17 mouse cellular contexts compared by ENCODE assay signal in genomic region chr10:117018281-117018840, GRCm38 (mm10). TPM values are rescaled to one million over a fixed set of nuclear protein-coding genes. Genes with fewer than 3 reads are reported as not detected.
A peak's percentile ranks its signal among the peaks of the same experiment; 100 is the strongest.
DNase-seq lines count a peak whose midpoint lies in the region; ATAC-seq lines count a peak whose summit lies in the region.
"Had no signal": no experiment of that assay in that cellular context is flagged by ENCODE, and none has a peak within 500 bp of the region (broad histone marks: within the 10 kb centered on the region; RNA-seq: fewer than 3 reads in every experiment).

No protein-coding gene starts in this region.

- H3K36me3 ChIP-seq in limb, embryonic 12.5 days: no peaks in the 10 kb centered on the region
- no peaks in the 10 kb centered on the region for H3K36me3 ChIP-seq in limb, embryonic 10.5 days
- H3K36me3 ChIP-seq in heart, embryonic 13.5 days: no peaks in the 10 kb centered on the region
- H3K36me3 ChIP-seq in midbrain, embryonic 16.5 days (ENCODE audit: control insufficient read depth, insufficient read depth, low read length): no peaks in the 10 kb centered on the region
- H3K36me3 ChIP-seq: G1E; limb, embryonic 15.5 days; midbrain, embryonic 12.5 days had no signal

- no peak overlapping the region for H3K4me3 ChIP-seq in limb, embryonic 12.5 days (replicated peaks)
- H3K4me3 ChIP-seq in limb, embryonic 10.5 days: no peak overlapping the region
- H3K4me3 ChIP-seq in heart, embryonic 13.5 days: no peak overlapping the region
- H3K4me3 ChIP-seq in midbrain, embryonic 16.5 days (ENCODE audit: low read depth, low read length): no peak overlapping the region
- H3K4me3 ChIP-seq: limb, embryonic 15.5 days; midbrain, embryonic 12.5 days had no signal

- peaks cover 36% of the 10 kb centered on the region for H3K4me1 ChIP-seq in limb, embryonic 12.5 days (replicated peaks)
- H3K4me1 ChIP-seq in limb, embryonic 10.5 days: peaks cover 51% of the 10 kb centered on the region
- H3K4me1 ChIP-seq in heart, embryonic 13.5 days: peaks cover 50% of the 10 kb centered on the region
- peaks cover 10% of the 10 kb centered on the region for H3K4me1 ChIP-seq in midbrain, embryonic 16.5 days (ENCODE audit: control insufficient read depth, insufficient read depth, low read length)

- ATAC-seq in limb, embryonic 12.5 days (ENCODE audit: insufficient number of reproducible peaks, insufficient read depth, low FRiP score, low TSS enrichment, low read depth): no peak
- no peak for ATAC-seq in heart, embryonic 13.5 days (ENCODE audit: extremely low read depth, insufficient number of reproducible peaks, low FRiP score, low TSS enrichment)
- peak; percentile 49; the same call in 1 of the 2 replicates for ATAC-seq in midbrain, embryonic 16.5 days
- ATAC-seq: activated CD4-positive, CD25-positive, alpha-beta regulatory T cell, adult 4 months; inflammation-experienced regulatory T-cells, adult 6 months had no signal

- peaks cover 9% of the 10 kb centered on the region; the same call in 1 of the 2 replicates for H3K9me3 ChIP-seq in limb, embryonic 12.5 days
- no peaks in the 10 kb centered on the region for H3K9me3 ChIP-seq in limb, embryonic 10.5 days (replicated peaks)
- H3K9me3 ChIP-seq in heart, embryonic 13.5 days: no peaks in the 10 kb centered on the region
- no peaks in the 10 kb centered on the region for H3K9me3 ChIP-seq in midbrain, embryonic 16.5 days (replicated peaks; ENCODE audit: control insufficient read depth, low read length, poor library complexity, severe bottlenecking)
- H3K9me3 ChIP-seq: limb, embryonic 15.5 days; midbrain, embryonic 12.5 days had no signal

- H3K27ac ChIP-seq in limb, embryonic 12.5 days: peak overlapping the region; percentile 2; the same call in 1 of the 2 replicates
- H3K27ac ChIP-seq in limb, embryonic 10.5 days: no peak overlapping the region
- no peak overlapping the region for H3K27ac ChIP-seq in heart, embryonic 13.5 days (replicated peaks)
- H3K27ac ChIP-seq in midbrain, embryonic 16.5 days (ENCODE audit: low read length): no peak overlapping the region
- H3K27ac ChIP-seq: kidney, postnatal 0 days; limb, embryonic 15.5 days; midbrain, embryonic 12.5 days had no signal

- H3K4me2 ChIP-seq in limb, embryonic 12.5 days: no peak overlapping the region
- H3K4me2 ChIP-seq in heart, embryonic 13.5 days: no peak overlapping the region
- no peak overlapping the region for H3K4me2 ChIP-seq in midbrain, embryonic 16.5 days (ENCODE audit: low read length)
- H3K4me2 ChIP-seq: limb, embryonic 15.5 days; midbrain, embryonic 12.5 days had no signal

- no peak overlapping the region for H3K9ac ChIP-seq in limb, embryonic 12.5 days (replicated peaks)
- peak overlapping the region; percentile 0; the same call in 1 of the 2 replicates for H3K9ac ChIP-seq in heart, embryonic 13.5 days
- H3K9ac ChIP-seq in midbrain, embryonic 16.5 days (ENCODE audit: low read depth, low read length): no peak overlapping the region
- H3K9ac ChIP-seq: limb, embryonic 15.5 days; midbrain, embryonic 12.5 days had no signal

- H3K27me3 ChIP-seq in limb, embryonic 12.5 days: no peaks in the 10 kb centered on the region
- peaks cover 12% of the 10 kb centered on the region for H3K27me3 ChIP-seq in limb, embryonic 10.5 days (ENCODE audit: low read depth, poor library complexity, severe bottlenecking)
- no peaks in the 10 kb centered on the region; the same call in 1 of the 2 replicates for H3K27me3 ChIP-seq in heart, embryonic 13.5 days (replicated peaks)
- no peaks in the 10 kb centered on the region for H3K27me3 ChIP-seq in midbrain, embryonic 16.5 days (ENCODE audit: control insufficient read depth, insufficient read depth, low read depth, low read length)
- H3K27me3 ChIP-seq: limb, embryonic 15.5 days had no signal

- peak; percentile 33 to 53 for DNase-seq in cerebellum, postnatal 10 days
- no peak for DNase-seq in cerebellum, adult 9-10 months
- DNase-seq in limb, embryonic 10.5 days (ENCODE audit: low spot score): no peak
- no peak for DNase-seq in thymus, postnatal 25 days
- no peak for DNase-seq in right cerebral cortex, postnatal 25 days
- DNase-seq: cerebellum, postnatal 36 days; thymus, postnatal 14 days had no signal

- 57% methylated on average over 7 of the region's 7 CpGs for WGBS in limb, embryonic 12.5 days
- 68% methylated on average over 7 of the region's 7 CpGs for WGBS in limb, embryonic 10.5 days
- 67% methylated on average over 7 of the region's 7 CpGs for WGBS in heart, embryonic 13.5 days
- 37% methylated on average over 7 of the region's 7 CpGs for WGBS in midbrain, embryonic 16.5 days

RNA-seq across cellular contexts. Expression of gene Lrrc10, which starts 26.8 kb away (rescaled TPM):
- 0.19 TPM in 2 replicates for polyA plus RNA-seq in limb, embryonic 12.5 days (2016; fragmentation: Nextera tagmentation; extraction: Ambion mirVana)
- 0.10 TPM in 1 of 2 replicates, not detected in the other for polyA plus RNA-seq in limb, embryonic 10.5 days (2016; fragmentation: Nextera tagmentation; extraction: Ambion mirVana)
- 56.8 and 65.1 TPM in 2 replicates for polyA plus RNA-seq in heart, embryonic 13.5 days (2015; fragmentation: Nextera tagmentation; extraction: Ambion mirVana)
- polyA plus RNA-seq in midbrain, embryonic 16.5 days (2015; fragmentation: Nextera tagmentation; extraction: Ambion mirVana): not detected in 2 replicates
- polyA plus RNA-seq: activated CD4-positive, CD25-positive, alpha-beta regulatory T cell, adult 4 months; inflammation-experienced regulatory T-cells, adult 6 months; kidney, postnatal 0 days; limb, embryonic 15.5 days; midbrain, embryonic 12.5 days had no signal

RNA-seq across cellular contexts. Expression of gene Best3, which starts 32.2 kb away (rescaled TPM):
- 0.35 and 0.48 TPM in 2 replicates for polyA plus RNA-seq in limb, embryonic 12.5 days (2016; fragmentation: Nextera tagmentation; extraction: Ambion mirVana)
- polyA plus RNA-seq in limb, embryonic 10.5 days (2016; fragmentation: Nextera tagmentation; extraction: Ambion mirVana): 0.05 TPM in 1 of 2 replicates, not detected in the other
- polyA plus RNA-seq in heart, embryonic 13.5 days (2015; fragmentation: Nextera tagmentation; extraction: Ambion mirVana): 0.19 and 0.47 TPM in 2 replicates
- 0.10 and 0.13 TPM in 2 replicates for polyA plus RNA-seq in midbrain, embryonic 16.5 days (2015; fragmentation: Nextera tagmentation; extraction: Ambion mirVana)
- polyA plus RNA-seq: activated CD4-positive, CD25-positive, alpha-beta regulatory T cell, adult 4 months; G1E; inflammation-experienced regulatory T-cells, adult 6 months had no signal

RNA-seq across cellular contexts. Expression of gene Cct2, which starts 45.3 kb away (rescaled TPM):
- polyA plus RNA-seq in limb, embryonic 12.5 days (2016; fragmentation: Nextera tagmentation; extraction: Ambion mirVana): 272 and 279 TPM in 2 replicates
- polyA plus RNA-seq in limb, embryonic 10.5 days (2016; fragmentation: Nextera tagmentation; extraction: Ambion mirVana): 350 and 402 TPM in 2 replicates
- polyA plus RNA-seq in heart, embryonic 13.5 days (2015; fragmentation: Nextera tagmentation; extraction: Ambion mirVana): 171 and 188 TPM in 2 replicates
- polyA plus RNA-seq in midbrain, embryonic 16.5 days (2015; fragmentation: Nextera tagmentation; extraction: Ambion mirVana): 232 and 235 TPM in 2 replicates

RNA-seq across cellular contexts. Expression of gene Gm10271, which starts 46.0 kb away (rescaled TPM):
- polyA plus RNA-seq in limb, embryonic 12.5 days (2016; fragmentation: Nextera tagmentation; extraction: Ambion mirVana): not detected in 2 replicates
- polyA plus RNA-seq in limb, embryonic 10.5 days (2016; fragmentation: Nextera tagmentation; extraction: Ambion mirVana): not detected in 2 replicates
- not detected in 2 replicates for polyA plus RNA-seq in heart, embryonic 13.5 days (2015; fragmentation: Nextera tagmentation; extraction: Ambion mirVana)
- polyA plus RNA-seq in midbrain, embryonic 16.5 days (2015; fragmentation: Nextera tagmentation; extraction: Ambion mirVana): not detected in 2 replicates
- polyA plus RNA-seq: activated CD4-positive, CD25-positive, alpha-beta regulatory T cell, adult 4 months; G1E; inflammation-experienced regulatory T-cells, adult 6 months; kidney, postnatal 0 days; limb, embryonic 15.5 days; lung, embryonic 16.5 days; midbrain, embryonic 12.5 days had no signal

Comparison
In these comparisons a context has a peak if more than half of its experiments do, and no peak if none do; other contexts are left out.
1. DNase-seq: peak in cerebellum, postnatal 10 days (2 of 2); none in cerebellum, adult 9-10 months (single experiment), limb, embryonic 10.5 days (single experiment), thymus, postnatal 25 days (single experiment) and right cerebral cortex, postnatal 25 days (single experiment).
2. RNA of gene Lrrc10, which starts 26.8 kb away (polyA plus RNA-seq): 56.8 to 65.1 TPM in heart, embryonic 13.5 days; 0.19 TPM in limb, embryonic 12.5 days, 0.10 TPM in limb, embryonic 10.5 days and not detected in midbrain, embryonic 16.5 days; every median in the first group is over 10 times any median in the second.